Mouse (Mus musculus) mouse trophoblast stem cell (cell line): ENCODE results near the gene Tuba1c.

Experiments used
- in situ Hi-C, 2 experiments: fragments of 300-500 bp; cut with MseI, MboI; formaldehyde crosslinking; loops; 2 replicates in 1 of 2; 3 replicates in 1 of 2; pipeline ENCODE4 v1.15.1; 2025

The Tuba1c gene

DNA sequence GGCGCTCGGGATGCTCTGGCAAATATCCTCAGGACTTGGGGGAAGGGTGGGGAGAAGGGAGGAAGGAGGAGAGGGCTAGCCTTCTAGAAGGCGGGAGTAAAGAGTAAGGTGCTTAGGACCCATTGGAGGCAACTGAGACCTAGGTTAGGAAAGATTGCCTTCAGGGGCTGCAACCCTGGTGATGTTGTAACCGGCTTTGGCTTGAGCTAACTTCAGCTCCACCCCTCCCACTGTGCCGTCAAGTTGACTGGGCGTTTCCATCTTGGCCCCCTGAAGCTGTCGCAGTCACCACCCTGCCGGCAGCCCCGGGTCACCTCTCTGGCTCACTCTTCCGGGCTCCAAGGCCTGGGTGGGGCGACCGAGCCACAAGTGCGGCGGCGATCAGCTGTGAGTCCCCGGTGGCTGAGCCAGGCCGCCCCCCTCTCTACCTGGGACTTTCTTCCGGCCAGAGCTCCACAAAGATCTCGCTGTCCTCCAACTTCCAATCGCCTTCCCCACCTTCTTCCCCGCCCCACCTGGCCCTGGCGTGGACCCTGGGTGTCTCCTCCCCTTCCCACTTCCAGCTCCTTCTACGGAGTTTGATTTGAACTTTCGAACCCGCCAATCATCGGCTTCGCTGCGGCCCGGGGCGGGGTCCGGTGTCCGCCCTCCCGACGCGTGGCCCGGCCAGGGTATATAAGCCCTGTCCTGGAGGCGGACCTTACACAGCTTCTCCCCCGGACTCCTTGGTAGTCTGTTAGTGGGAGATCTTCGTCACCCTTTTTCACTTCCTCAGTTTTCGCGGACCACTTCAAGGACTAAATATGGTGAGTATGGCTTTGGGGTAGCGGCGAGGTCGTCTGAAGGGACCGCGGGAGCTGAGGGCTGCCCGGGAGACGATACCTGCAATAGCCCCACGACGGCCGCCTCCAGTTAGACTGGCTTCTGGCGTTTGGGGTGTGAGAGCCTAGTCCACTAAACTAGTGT is at the start of gene Tuba1c:
Gene Tuba1c (plus strand): TSS at position 273 of the 966 bp plus-strand sequence.
- in situ Hi-C loops = no loop called here

DNA sequence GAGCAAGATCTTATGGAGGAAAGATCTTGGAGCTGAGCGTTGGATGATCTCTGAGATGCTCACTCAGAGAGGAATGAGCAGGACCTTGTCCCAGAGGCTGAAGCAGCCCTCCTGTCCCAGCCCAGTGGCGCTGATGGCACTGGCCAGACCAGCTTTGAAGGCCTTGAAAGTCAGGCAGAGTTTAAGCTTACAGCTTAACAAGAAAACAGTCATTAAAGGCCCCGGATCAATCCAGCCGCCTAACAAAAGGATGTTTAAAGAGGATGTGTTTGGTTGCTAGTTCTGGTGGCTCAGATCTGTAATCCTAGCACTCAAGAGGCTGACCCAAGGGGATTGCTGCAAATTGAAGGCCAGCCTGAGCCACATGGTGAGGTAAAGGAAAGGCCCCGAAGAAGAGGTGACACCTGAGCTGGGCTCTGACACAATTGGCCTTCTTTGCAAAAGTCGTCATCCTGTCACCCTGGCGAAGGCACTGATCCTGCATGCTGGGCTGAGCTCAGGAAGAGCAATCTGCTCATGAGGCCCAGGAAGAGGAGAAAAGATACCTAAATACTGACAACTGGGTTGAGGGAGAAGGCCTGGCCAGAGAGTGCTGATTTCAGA is 49.6 kb upstream of the Tuba1c start:
- in situ Hi-C loops = no loop called here

DNA sequence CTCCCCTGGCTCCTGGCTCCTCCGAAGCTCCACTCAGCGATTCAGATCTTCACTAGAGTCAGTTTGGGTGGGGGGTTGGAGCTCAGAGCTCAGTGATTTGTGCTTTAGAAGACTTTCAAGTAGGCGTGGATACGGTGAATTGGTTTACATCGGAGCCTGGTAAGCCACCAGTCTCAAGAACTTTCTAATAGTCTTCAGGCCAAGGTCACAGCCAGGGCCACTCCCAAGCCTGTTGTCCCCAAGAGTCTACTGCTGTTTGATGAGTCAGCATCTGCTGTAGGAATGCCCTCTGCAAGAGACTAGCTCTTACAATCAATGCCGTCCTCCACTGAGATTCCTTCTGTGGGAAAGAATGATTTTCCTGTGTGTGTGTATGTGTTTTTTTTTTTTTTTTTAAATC is 47.6 kb upstream of the Tuba1c start:
- in situ Hi-C loops = no loop called here

DNA sequence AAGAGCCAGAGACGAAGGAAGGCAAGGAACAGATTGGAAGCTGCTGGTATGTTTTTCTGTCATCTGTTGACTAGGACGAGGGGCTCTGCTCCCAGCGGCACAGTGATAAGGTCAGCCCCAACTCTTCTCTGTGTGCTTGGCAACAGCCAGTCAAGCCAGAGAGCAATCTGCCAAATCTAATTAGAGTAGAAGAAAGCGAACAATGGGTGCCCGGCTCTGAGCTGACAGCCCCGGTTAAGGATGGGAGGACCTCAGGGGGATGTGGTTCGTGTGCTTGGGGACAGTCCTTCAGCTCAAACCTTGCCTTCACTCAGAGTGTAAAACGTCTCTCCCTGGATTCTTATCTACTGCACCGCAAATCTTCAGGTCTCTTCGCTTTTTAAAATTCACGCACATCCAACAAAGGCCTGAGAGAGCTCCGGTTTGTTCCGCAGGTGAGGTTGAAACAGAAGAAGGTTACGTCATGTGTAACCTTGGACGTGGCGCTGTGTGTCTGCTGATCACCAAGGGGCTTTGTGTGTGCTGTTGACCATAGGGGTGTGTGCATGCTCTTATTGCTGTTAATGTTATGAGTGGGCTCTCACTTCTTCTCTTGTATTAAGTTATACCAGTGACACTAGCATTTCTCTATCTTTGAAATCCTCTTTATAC is 46.1 kb upstream of the Tuba1c start:
- in situ Hi-C loops = no loop called here

DNA sequence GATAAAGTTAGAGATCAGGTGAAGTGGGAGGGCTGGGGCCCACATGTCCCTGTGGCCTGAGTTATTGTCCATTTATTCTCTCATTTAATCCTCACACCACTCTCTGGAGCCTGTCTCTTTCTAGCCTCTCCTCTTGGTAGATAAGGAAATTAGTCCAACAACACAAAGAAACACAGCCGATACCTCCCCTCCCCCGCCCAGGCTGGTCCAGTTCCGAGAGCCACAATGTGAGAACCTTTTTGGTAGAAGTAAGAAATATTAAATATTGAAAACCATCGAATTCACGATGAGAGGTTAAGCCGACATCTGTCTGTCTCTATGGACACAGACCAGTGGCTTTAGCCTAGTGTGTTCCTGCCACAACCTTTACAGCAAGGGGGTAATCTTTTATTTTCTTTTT is 45.0 kb upstream of the Tuba1c start:
- in situ Hi-C loops = no loop called here

DNA sequence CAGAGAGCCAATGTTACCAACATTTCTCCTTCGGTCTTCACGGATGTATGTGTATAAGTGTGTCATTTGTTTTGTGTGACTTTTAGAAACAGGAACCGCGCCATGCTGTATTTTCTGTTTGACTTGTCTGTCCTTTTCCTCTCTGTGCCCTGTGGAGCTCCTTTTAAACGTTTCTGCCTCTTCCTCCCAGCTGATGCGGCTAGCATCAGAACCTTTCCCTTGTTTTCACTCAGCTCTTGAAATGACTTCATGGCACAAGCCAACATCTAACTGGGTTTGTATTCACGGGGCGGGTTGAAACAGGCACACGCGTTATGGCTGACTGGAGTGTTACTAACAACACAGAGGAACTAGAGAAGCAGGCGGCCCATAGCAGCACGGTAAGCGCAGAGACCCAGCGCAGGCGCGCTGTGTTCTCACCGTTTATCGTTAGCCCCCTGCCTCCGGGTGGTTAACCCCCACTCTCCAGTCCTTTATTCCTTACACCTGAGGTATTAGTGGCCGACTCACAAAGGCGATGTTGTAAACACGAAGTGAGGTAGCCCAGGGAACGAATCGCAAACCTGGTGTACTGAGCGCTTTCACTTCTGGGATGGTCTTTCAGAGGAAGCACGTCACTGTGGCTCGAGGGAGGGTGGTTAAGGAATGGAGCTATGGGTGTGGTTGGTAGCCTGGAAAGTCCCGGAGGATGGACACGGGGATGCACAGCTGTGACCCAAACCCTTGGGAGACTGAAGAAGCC is 44.3 kb upstream of the Tuba1c start:
- in situ Hi-C loops = no loop called here

DNA sequence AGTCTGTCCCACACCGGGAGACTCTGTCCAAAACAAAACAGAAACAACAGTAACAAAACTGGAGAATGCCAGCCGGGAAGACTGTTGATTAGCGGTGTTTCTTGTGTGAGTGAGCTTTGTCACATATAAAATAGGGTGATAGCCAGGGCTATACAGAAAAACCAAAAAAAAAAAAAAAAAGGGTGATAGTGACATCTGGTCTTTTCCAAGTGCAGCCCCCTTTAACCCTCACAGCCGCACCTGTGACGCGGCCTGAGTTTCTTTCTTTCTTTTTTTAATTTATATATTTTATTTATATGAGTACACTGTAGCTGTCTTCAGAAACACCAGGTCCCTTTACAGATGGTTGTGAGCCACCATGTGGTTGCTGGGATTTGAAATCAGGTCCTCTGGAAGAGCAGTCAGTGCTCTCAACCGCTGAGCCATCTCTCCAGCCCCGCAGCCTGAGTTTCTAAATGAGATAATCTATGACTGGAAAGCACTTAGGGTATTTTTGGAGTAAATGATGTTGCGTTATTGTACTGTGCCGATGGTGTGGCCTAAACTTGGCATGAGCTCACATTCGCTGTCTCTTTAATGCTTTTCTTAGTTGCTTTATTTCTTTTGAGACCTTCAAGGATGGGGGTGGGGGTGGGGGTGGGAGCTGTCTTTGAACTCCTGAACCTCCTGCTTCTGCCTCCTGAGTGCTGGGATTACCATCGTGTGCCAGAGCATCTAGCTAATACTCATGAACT is 43.5 kb upstream of the Tuba1c start:
- in situ Hi-C loops = no loop called here

DNA sequence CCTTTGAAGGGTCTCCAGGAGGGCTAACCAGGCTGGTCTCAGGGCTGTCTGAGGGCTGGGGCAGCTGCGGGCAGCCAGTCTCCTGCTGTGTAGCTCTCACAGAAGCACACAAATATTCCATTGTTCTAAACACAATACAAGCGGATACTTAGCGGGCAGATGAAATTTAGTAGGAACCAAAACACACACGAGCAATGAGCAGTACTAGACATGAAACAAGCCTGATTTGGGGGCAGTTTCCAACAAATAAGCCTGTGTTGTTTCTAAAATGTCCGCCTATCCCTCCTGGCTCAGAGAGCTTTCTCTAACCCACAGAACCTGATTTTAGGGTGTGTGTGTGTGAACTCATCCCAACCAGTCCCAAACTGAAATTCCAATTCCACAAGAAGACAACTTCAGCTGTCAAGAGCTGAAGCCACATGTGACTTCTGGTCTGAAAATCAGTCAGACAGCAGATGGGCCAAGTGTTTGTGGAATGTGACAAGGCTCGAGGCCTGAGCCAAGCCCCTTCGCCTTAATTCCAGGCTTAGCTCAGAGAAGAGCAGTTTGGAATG is 42.5 kb upstream of the Tuba1c start:
- in situ Hi-C loops = no loop called here

DNA sequence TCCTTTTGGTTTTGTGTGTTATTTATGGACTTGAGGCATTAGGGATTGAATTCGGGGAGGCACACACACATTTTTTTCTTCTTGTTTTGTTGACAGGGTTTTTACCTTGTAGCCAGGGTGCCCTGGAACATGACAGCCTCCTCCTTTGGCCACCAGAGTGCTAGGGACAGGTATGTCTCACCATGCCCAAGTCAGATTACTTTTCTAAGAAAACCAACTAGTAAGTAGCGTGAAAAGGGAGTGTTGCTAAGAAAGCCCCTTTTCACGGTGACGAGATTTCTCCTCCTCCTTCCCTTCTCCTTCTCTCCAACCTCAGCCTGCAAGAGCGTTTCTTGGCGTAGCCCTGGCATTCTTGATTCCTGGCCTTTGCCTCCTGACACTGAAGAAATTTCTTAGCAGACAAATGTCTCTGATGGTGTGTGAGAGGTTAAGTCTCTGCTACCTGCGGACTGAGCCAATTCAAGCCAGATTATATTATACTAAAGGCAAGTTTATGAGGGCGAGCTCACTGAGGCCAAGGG is 42.0 kb upstream of the Tuba1c start:
- in situ Hi-C loops = no loop called here

DNA sequence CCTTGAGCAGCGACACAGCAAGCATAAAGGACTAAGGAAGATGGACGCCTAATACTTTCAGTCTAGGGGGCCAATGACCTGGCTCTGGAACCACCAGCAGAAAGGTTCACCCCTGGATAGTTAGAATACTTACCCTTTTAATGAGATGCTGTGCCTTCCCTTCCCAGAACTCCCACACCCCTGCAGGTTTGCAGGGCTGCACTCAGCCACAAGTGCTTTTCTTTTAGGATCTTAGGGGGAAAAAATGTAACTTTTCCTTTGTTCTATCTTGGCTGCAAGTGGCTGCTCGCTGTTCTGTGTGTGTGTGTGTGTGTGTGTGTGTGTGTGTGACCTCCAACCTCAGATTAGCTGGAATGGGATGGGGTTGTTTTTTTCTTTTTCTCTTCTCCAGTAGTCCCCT is 40.9 kb upstream of the Tuba1c start:
- in situ Hi-C loops = no loop called here

DNA sequence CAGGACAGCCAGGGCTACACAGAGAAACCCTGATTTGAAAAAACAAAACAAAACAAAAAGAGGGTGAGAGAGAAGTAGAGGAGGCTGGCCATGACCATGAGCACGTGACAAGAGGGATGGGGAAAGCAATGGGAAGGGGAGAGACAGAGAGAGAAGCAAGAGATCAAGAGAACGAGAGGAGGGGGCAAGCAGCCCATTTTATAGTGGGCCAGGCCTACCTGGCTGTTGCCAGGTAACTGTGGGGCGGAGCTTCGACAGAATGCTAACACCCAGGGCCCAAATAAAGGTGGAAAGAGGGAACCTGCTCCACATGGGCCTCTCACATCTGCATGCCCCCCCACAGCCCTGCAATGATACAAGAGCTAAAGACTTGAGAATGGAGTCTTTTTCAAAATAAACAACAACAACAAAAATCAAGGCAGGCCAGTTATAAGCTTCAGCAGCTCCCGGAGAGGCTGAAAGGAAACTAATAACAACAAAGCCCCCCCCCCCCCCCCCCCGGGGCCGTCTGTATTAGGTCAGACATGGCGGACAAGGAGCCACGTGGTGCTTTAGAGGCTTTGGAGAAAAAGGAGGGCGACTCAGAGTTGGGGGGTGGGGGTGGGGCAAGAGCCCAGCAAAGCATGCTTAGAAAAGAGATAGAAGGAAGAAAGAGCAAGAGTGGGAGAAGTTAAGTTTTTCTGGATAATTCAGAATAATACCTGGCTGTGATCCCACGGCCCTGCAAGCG is 39.8 kb upstream of the Tuba1c start:
- in situ Hi-C loops = no loop called here

DNA sequence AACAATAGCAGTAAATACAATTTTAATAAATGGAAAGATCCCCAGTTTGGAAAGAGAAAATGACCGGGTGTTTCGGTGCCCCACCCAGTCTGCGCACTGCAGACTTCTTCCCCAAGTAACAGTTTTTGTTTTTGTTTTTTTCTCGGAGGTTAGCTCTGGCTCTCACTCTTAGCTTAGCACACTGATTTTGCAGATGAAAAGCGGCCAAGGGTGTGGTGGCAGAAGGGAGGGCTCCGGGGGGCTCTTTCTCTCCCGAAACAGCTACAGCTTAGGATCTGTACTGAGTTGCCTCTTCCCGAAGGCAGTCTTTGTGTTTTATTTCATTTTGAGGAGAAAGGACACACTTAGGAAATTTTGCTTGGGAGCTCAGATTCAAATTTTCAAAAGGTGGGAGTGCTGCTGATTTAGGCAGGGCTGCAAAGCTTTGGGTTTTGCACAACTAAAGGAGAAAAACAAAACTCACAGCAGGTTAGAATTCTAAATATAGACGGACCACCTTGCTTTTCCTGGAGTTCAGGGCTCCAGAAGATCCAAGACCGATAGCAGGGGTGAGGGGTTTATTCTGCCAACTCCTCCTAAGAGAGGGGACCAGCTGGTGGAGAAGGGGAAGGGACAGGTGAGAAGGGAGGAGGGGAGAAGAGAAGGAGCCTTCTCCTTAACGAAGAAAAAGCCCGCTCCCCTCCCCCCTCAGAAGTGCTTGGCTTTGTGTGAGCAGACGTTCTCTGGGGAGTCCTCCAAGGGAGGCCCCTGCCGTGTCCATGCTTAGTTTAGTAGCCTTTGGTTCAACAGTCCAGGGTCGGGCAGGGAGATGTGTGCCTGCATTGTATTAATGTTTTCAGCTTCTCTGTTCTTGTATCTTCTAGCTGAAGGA is 38.8 kb upstream of the Tuba1c start:
- in situ Hi-C loops = no loop called here

DNA sequence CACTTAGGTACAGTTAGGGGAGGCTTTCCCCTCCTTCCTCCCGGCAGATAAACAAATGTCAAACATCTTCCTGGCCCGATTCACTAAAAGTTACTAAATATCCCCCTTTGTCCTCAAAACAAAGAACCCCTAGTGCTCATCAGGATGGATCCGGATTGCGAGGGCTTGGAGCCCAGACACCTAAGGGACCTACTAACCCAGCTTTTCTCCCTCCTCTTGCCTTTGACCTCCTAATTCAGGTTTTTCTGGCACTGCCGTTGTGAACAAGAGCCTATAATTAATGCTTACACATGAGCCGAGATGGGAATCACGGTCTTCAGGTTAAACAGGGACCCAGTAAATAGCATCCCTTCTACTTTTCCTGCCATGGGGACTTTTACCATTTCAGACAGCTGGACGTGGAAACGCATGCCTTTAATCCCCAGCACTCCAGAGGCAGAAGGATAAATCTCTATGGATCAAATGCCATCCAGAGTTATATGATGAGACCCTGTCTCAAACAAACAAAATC is 38.1 kb upstream of the Tuba1c start:
- in situ Hi-C loops = no loop called here

DNA sequence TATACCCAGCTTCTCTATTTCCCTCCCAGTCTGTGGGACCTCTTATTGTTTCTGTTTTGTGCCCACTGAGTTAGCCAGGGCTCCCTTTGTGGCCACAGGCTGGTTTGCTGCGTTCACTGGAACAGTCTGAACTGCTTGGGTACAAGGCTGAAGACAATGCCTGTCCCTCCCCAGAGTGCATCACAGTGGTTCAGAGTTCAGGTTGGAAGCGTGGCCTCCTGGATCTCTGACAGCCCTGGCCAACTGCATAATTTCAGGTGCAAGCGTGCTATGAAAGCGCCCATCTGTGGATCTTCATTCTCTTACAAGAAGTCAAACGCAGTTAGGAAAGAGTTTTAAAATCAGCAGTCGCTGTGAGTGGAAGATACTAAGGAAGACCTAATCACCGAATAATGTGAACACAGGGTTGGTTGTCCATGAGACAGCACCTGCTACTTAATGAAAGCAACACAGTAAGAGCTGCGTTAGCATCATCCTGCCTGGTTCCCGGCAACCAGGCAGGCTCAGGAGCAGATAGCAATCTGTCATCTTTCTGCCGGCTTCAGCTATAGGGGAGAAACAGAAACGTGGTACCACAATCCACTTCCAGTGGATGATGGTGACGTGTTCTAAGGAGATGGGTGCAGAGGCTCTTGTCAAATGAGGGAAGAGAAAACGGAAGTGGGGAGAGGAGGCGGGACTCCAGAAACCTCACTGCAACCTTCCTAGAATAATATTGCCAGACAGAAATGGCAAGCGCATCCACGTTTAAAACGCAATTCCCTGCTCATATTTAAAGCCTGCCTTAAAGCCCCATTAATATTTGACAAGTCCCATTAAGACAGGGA is 37.4 kb upstream of the Tuba1c start:
- in situ Hi-C loops = no loop called here

DNA sequence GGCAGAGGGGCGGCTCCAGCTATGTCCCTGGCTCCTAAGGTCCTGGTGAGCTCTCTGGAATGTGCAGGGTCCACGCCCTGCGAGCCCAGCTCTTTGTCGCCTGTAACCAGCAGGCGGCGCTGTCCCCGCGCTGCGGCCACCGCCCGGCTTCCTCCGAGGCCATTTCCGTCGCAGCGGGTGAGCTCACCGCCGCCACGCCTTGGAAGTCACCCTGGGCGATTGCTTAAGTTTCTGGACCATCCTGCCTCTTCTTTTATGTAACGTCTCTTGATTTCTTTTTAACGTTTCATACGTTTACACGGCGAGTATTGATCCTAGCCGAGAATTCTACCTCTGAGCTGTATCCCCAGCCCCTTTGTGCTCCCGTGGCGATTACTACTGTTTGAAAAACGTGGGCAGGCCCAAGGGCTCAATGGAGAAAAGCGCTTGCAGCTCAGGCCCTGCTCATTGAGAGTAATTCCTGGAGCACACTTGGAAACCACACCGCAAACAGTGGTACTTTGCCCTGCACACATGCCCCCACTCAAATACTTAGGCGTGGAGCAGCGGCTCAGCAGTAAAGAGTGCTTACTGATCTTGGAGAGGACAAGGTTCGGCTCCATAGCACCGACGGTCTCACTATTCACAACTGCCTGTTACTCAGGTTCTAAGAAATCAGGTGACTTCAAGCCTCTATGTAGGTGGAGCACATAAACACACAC is 36.4 kb upstream of the Tuba1c start:
- in situ Hi-C loops = no loop called here

DNA sequence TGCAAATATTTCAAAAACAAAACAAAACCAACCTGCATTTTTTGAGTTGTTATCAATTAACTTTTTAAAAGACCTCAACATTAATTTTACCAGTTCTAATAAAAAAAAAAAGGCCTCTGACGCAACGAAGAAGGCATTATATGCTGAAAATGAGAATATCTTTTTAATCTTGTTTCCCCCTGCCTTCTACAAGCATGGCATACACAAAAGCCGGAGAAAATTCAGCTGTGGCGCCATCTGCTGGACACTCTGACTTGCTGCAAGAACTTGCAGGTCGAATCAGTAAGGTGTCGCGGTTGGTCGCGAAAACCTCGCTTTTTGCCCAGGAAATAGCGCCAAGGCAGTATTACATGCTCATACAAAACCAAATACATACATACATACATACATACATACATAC is 35.8 kb upstream of the Tuba1c start:
- in situ Hi-C loops = no loop called here

DNA sequence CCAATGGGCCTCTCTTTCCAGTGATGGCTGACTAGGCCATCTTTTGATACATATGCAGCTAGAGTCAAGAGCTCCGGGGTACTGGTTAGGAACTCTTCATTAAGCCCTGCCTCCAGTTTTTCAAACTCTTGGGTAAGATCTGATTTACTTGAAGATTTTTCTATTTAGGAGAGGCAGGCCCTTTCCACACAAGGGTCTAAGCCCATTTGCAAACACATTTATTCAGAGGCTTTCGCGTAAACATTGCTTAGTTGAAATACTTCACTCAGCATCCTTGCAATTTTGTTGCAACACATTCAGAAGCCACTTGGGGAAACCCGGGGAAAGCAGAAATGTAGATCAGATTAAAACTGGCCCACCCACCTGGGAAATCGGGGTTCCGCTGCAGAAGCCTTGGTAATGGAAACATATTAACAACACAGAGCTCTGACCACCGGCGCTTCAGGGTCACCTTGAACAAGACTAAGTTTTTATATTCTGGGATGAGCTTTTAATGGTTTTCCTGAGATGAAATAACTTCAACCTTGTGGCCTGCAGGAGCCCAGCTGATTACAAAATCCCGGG is 34.7 kb upstream of the Tuba1c start:
- in situ Hi-C loops = no loop called here
